Mouse (Mus musculus): ENCODE data around the gene Slc17a2. TPM values are rescaled to one million over a fixed set of nuclear protein-coding genes. Genes with fewer than 3 reads are reported as not detected.
"Not testable (repeated sequence)": the region's sequence is repeated elsewhere in the genome, so short reads cannot be mapped to it uniquely, and the experiment has no call there.

The Slc17a2 gene
- polyA plus RNA-seq, 1 experiment from 2014 or later, result not detected

DNA sequence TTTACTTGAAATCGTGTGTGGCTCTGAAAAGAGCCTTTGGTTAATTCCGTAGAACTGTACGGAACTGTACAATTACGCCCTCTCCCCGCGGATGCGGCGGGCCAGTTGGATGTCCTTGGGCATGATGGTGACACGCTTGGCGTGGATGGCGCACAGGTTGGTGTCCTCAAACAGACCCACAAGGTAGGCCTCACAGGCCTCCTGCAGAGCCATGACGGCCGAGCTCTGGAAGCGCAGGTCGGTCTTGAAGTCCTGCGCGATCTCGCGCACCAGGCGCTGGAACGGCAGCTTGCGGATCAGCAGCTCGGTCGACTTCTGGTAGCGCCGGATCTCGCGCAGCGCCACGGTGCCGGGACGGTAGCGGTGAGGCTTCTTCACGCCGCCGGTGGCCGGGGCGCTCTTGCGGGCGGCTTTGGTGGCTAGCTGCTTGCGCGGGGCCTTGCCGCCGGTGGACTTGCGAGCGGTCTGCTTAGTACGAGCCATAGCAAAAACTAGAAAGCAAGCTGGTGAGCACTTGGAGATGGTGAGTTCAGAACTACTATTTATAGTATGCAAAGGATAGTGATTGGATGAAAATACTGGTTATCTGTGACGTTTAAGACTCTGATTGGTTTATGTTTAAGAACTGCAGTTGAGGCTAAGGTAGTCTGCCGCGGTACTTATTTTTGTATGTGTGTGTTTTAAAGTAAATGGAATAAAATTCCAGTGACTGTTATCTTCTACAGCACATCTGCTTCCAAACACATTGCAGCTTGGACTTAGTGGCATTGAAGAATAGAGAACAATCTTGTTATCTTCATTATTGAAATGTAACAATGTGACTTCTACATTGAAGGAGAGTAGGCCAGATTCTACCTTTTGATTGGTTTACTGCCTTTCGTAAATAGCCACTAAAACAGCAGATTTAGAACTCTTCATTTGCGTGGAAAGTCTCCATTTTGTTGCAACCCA, 44.6 kb upstream of the Slc17a2 start, which contains the start of gene Hist1h3a:
Hist1h3a (minus strand) TSS at position 516 of the 951 bp plus-strand sequence.
- ATAC-seq, result peak; percentile 67
- Histone ChIP-seq H3K4me1 (ENCODE audit: control insufficient read depth, insufficient read depth, low read length) (peaks cover 30% of the 10 kb centered on the region), H3K4me2 (ENCODE audit: low read length) (peak within 1 kb of the TSS; percentile 82), H3K4me3 (ENCODE audit: low read depth, low read length) (peak within 1 kb of the TSS; percentile 49), H3K27ac (ENCODE audit: low read length) (peak within 1 kb of the TSS; percentile 82), H3K9ac (ENCODE audit: low read depth, low read length) (peak within 1 kb of the TSS; percentile 38; the same call in 1 of the 2 replicates)
- not testable (repeated sequence) for H3K9me3 ChIP-seq (replicated peaks; ENCODE audit: control insufficient read depth, low read length, poor library complexity, severe bottlenecking); H3K27me3 ChIP-seq (ENCODE audit: control insufficient read depth, insufficient read depth, low read depth, low read length); H3K36me3 ChIP-seq (ENCODE audit: control insufficient read depth, insufficient read depth, low read length)
- under 1% methylated on average over 27 of the region's 52 CpGs for WGBS

DNA sequence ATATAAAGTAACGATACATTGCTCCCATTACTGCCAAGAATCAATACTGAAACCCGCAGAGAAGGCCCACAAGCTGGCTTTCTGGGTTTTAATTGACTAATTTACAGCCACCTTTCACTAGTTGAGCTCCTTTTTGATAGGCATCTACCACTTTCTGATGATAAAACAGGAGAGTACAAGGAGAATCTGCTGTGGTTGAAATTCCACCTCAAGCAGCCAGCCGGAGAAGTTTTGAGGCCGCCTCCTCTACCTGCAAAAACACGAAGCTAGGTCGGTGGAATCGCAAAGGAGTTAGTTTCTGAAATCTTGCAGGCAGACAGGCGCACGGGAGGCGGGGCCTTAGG, 43.6 kb upstream of the Slc17a2 start:
- under 1% methylated on average over 10 of the region's 10 CpGs for WGBS
- Histone ChIP-seq H3K4me2 (ENCODE audit: low read length) (peak overlapping the region; percentile 82), H3K27ac (ENCODE audit: low read length) (peak overlapping the region; percentile 67), H3K9me3 (replicated peaks; ENCODE audit: control insufficient read depth, low read length, poor library complexity, severe bottlenecking) (no peaks in the 10 kb centered on the region), H3K36me3 (ENCODE audit: control insufficient read depth, insufficient read depth, low read length) (no peaks in the 10 kb centered on the region), H3K4me3 (ENCODE audit: low read depth, low read length) (peak overlapping the region; percentile 49), H3K4me1 (ENCODE audit: control insufficient read depth, insufficient read depth, low read length) (peaks cover 25% of the 10 kb centered on the region), H3K27me3 (ENCODE audit: control insufficient read depth, insufficient read depth, low read depth, low read length) (no peaks in the 10 kb centered on the region), H3K9ac (ENCODE audit: low read depth, low read length) (peak overlapping the region; percentile 22; the same call in 1 of the 2 replicates)
- no peak for ATAC-seq

DNA sequence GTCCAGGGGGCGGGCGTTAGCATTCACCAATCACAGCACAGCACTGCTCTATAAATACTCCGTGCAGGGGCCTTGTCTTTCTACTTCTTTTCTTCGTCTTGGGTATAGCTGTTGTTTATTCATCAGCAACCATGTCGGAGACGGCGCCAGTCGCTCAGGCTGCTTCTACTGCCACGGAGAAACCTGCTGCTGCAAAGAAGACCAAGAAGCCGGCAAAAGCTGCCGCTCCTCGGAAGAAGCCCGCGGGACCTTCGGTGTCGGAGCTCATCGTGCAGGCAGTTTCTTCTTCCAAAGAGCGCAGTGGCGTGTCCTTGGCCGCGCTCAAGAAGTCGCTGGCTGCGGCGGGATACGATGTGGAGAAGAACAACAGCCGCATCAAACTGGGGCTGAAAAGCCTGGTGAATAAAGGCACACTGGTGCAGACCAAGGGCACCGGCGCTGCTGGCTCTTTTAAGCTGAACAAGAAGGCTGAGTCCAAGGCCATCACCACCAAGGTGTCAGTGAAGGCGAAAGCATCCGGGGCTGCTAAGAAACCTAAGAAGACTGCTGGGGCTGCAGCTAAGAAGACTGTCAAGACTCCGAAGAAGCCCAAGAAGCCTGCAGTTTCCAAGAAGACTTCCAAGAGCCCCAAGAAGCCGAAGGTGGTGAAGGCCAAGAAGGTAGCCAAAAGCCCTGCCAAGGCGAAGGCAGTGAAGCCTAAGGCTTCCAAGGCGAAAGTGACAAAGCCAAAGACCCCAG, 43.0 kb upstream of the Slc17a2 start, which contains the start of gene Hist1h1a:
Hist1h1a (plus strand) TSS at position 81 of the 738 bp plus-strand sequence.
- peaks cover 25% of the 10 kb centered on the region for H3K4me1 ChIP-seq (ENCODE audit: control insufficient read depth, insufficient read depth, low read length)
- H3K9ac ChIP-seq (ENCODE audit: low read depth, low read length), result peak within 1 kb of the TSS; percentile 64
- H3K9me3 ChIP-seq (replicated peaks; ENCODE audit: control insufficient read depth, low read length, poor library complexity, severe bottlenecking), result no peaks in the 10 kb centered on the region
- WGBS, result 3% methylated on average over 34 of the region's 34 CpGs
- peak within 1 kb of the TSS; percentile 82 for H3K4me2 ChIP-seq (ENCODE audit: low read length)
- peak within 1 kb of the TSS; percentile 49 for H3K4me3 ChIP-seq (ENCODE audit: low read depth, low read length)
- H3K27ac ChIP-seq (ENCODE audit: low read length), result peak within 1 kb of the TSS; percentile 67
- H3K27me3 ChIP-seq (ENCODE audit: control insufficient read depth, insufficient read depth, low read depth, low read length), result no peaks in the 10 kb centered on the region
- peak; percentile 73 for ATAC-seq
- H3K36me3 ChIP-seq (ENCODE audit: control insufficient read depth, insufficient read depth, low read length), result no peaks in the 10 kb centered on the region

DNA sequence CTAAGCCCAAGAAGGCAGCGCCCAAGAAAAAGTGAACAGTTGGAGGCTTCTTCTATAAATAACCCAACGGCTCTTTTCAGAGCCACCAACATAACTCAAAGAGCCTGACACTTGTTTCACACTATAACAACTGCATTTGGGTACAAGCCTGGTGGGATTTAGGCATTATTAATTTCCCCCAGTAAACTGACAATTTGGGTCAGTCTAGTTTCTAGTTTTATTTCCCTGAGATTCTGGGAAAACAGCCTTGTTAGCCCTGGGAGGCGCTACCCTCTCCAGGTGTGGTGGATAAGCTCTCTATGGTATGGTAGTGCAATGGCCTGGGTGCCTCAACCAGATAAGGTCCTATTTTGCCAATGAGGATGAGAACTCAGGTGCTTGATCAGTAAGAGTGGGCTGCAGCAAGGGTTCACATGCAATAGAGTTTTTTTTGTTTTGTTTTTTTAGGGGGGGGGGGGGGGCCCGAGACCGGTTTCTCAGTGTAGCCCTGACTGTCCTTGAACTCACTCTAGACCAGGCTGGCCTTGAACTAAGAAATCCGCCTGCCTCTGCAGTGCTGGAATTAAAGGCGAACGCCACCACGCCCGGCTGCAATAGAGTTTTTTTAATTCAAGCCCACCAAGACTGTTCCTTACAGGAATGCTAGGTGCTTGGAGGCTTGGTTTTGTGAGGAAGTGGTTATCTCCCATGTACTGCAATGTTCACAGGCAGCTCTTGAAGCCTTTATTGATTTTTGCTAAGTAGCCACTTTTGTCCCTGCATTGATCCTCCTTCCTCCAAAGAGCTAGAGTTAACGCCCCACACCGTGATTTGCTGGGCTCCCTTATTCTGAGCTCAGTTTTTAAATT, 42.2 kb upstream of the Slc17a2 start:
- Histone ChIP-seq H3K4me2 (ENCODE audit: low read length) (peak overlapping the region; percentile 82), H3K27ac (ENCODE audit: low read length) (peak overlapping the region; percentile 67), H3K9me3 (replicated peaks; ENCODE audit: control insufficient read depth, low read length, poor library complexity, severe bottlenecking) (no peaks in the 10 kb centered on the region), H3K36me3 (ENCODE audit: control insufficient read depth, insufficient read depth, low read length) (no peaks in the 10 kb centered on the region), H3K4me1 (ENCODE audit: control insufficient read depth, insufficient read depth, low read length) (peaks cover 25% of the 10 kb centered on the region), H3K4me3 (ENCODE audit: low read depth, low read length) (peak overlapping the region; percentile 49), H3K9ac (ENCODE audit: low read depth, low read length) (peak overlapping the region; percentile 64), H3K27me3 (ENCODE audit: control insufficient read depth, insufficient read depth, low read depth, low read length) (no peaks in the 10 kb centered on the region)
- WGBS, result 33% methylated on average over 12 of the region's 12 CpGs
- no peak for ATAC-seq

DNA sequence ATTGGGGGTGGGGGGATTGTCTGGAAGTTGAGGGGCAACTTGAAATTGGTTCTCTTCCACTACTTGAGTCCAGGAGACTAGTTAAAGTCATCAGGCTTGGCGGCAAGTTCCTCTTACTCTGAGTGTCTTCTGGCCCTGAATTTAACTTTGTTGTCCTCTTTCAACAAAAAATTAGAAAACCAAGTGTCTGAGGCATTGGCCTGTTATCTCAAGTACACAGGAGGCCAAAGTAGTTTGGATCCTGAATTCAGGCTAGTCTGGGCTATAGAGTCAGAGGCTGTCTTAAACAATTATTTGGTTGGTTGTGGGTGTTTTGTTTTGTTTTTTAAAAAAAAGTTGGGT, 41.6 kb upstream of the Slc17a2 start:
- Histone ChIP-seq H3K27me3 (ENCODE audit: control insufficient read depth, insufficient read depth, low read depth, low read length) (no peaks in the 10 kb centered on the region), H3K4me3 (ENCODE audit: low read depth, low read length) (no peak overlapping the region), H3K4me2 (ENCODE audit: low read length) (no peak overlapping the region), H3K27ac (ENCODE audit: low read length) (no peak overlapping the region), H3K9me3 (replicated peaks; ENCODE audit: control insufficient read depth, low read length, poor library complexity, severe bottlenecking) (no peaks in the 10 kb centered on the region), H3K9ac (ENCODE audit: low read depth, low read length) (no peak overlapping the region), H3K36me3 (ENCODE audit: control insufficient read depth, insufficient read depth, low read length) (no peaks in the 10 kb centered on the region), H3K4me1 (ENCODE audit: control insufficient read depth, insufficient read depth, low read length) (peaks cover 21% of the 10 kb centered on the region)
- 68% methylated on average over 1 of the region's 1 CpGs for WGBS
- ATAC-seq, result no peak

DNA sequence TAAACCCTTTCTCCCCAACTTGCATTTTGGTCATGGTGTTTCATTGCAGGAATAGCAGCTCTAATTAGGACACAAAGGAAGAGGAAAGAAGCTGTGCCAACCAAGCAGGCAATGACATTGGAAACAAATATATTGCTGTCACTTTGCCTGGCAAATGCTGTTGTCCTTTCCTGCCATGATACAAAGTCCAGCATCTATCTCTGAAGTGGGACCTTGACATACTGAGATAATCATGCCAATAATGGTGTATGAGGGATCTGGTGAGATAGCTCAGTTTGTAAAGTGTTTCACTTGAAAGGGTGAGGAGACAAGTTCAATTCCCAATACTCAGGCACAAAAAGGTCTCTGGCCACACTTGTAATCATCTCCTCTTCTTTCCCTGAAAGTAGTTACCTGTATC, 40.0 kb upstream of the Slc17a2 start:
- no peaks in the 10 kb centered on the region for H3K27me3 ChIP-seq (ENCODE audit: control insufficient read depth, insufficient read depth, low read depth, low read length)
- no peak for ATAC-seq

DNA sequence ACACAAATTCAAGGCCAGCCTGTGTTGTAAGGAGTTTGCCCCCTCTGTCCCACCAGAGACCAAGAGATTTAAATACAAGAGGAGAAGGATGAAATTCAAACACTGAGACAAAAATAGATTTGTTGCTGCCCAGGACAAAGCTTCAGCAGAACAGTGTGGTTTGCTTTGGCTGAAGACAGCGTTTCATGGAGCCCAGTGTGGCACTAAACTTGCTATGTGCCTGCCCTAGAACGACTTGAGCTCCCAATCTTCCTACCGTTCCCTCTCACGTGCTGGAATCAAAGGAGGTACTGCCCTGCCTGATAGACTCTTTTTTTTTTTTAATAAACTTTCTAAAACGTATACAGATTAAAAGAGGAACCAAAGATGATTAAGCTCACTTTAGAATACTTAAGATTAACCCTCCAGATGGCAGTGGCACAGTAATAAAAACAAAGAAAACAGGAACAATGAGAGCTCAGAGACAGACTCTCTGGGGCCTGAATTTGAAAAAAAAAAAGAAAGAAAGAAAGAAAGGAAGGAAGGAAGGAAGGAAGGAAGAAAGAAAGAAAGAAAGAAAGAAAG, 37.9 kb upstream of the Slc17a2 start:
- no peak for ATAC-seq
- Histone ChIP-seq H3K27me3 (ENCODE audit: control insufficient read depth, insufficient read depth, low read depth, low read length) (no peaks in the 10 kb centered on the region), H3K4me1 (ENCODE audit: control insufficient read depth, insufficient read depth, low read length) (peaks cover 16% of the 10 kb centered on the region), H3K9ac (ENCODE audit: low read depth, low read length) (no peak overlapping the region), H3K27ac (ENCODE audit: low read length) (no peak overlapping the region), H3K9me3 (replicated peaks; ENCODE audit: control insufficient read depth, low read length, poor library complexity, severe bottlenecking) (no peaks in the 10 kb centered on the region), H3K4me3 (ENCODE audit: low read depth, low read length) (no peak overlapping the region), H3K4me2 (ENCODE audit: low read length) (no peak overlapping the region), H3K36me3 (ENCODE audit: control insufficient read depth, insufficient read depth, low read length) (no peaks in the 10 kb centered on the region)
- WGBS, result 34% methylated on average over 5 of the region's 5 CpGs

More for the DNA sequence above, 40.0 kb upstream of the Slc17a2 start:
- no peaks in the 10 kb centered on the region for H3K36me3 ChIP-seq (ENCODE audit: control insufficient read depth, insufficient read depth, low read length)
- H3K4me1 ChIP-seq (ENCODE audit: control insufficient read depth, insufficient read depth, low read length), result peaks cover 18% of the 10 kb centered on the region
- H3K4me2 ChIP-seq (ENCODE audit: low read length), result no peak overlapping the region
- H3K4me3 ChIP-seq (ENCODE audit: low read depth, low read length), result no peak overlapping the region
- H3K27ac ChIP-seq (ENCODE audit: low read length), result no peak overlapping the region
- H3K9ac ChIP-seq (ENCODE audit: low read depth, low read length), result no peak overlapping the region
- no peaks in the 10 kb centered on the region for H3K9me3 ChIP-seq (replicated peaks; ENCODE audit: control insufficient read depth, low read length, poor library complexity, severe bottlenecking)

DNA sequence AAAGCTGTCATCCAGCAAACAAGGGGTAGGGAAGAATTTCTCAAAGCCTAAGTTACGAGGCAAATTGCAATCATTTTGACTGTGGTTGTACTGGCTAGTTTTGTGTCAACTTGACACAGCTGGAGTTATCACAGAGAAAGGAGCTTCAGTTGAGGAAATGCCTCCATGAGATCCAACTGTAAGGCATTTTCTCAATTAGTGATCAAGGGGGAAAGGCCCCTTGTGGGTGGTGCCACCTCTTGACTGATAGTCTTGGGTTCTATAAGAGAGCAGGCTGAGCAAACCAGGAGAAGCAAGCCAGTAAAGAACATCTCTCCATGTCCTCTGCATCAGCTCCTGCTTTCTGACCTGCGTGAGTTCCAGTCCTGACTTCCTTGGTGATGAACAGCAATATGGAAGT, 37.2 kb upstream of the Slc17a2 start, which contains the start of gene Trim38:
Trim38 (plus strand) TSS at position 301 of the 400 bp plus-strand sequence.
- not testable (repeated sequence) for H3K36me3 ChIP-seq (ENCODE audit: control insufficient read depth, insufficient read depth, low read length); H3K27ac ChIP-seq (ENCODE audit: low read length); H3K4me1 ChIP-seq (ENCODE audit: control insufficient read depth, insufficient read depth, low read length); H3K27me3 ChIP-seq (ENCODE audit: control insufficient read depth, insufficient read depth, low read depth, low read length); H3K4me2 ChIP-seq (ENCODE audit: low read length); H3K9me3 ChIP-seq (replicated peaks; ENCODE audit: control insufficient read depth, low read length, poor library complexity, severe bottlenecking); H3K4me3 ChIP-seq (ENCODE audit: low read depth, low read length); H3K9ac ChIP-seq (ENCODE audit: low read depth, low read length); ATAC-seq
- 96% methylated on average over 2 of the region's 2 CpGs for WGBS

All from midbrain, embryonic 16.5 days (tissue).